Mouse (Mus musculus): ENCODE data around the gene Vps13a.

- no peak for TF ChIP-seq CTCF (IDR thresholded peaks at IDR 0.05; ENCODE audit: insufficient read depth, low read length)
- TF ChIP-seq POLR2A (IDR thresholded peaks at IDR 0.05; ENCODE audit: borderline replicate concordance, extremely low read depth, low read depth, low read length) = no peak
These were observed 157.6 kb downstream of the Vps13a start for GRCm38 (mm10) chr19:16623154-16623553.
